Mouse (Mus musculus): ENCODE data around the gene Dnah2. TPM values are rescaled to one million over a fixed set of nuclear protein-coding genes. Genes with fewer than 3 reads are reported as not detected.
"Not testable (repeated sequence)": the region's sequence is repeated elsewhere in the genome, so short reads cannot be mapped to it uniquely, and the experiment has no call there.

Gene Dnah2
- polyA plus RNA-seq, 1 experiment: 3.1 TPM

- H3K4me1 ChIP-seq (ENCODE audit: control insufficient read depth, insufficient read depth, low read length): not testable (repeated sequence)
- TF ChIP-seq POLR2A (IDR thresholded peaks at IDR 0.05; ENCODE audit: borderline replicate concordance, extremely low read depth, low read depth, low read length): peak; percentile 59; the same call in 1 of the 2 replicates
- WGBS: under 1% methylated on average over 24 of the region's 24 CpGs
- DNase-seq: peak; percentile 87
- H3K4me3 ChIP-seq (replicated peaks; ENCODE audit: extremely low read depth, low read depth, low read length): peak within 1 kb of the TSS; percentile 100
These were observed 153.7 kb downstream of the Dnah2 start, which contains the start of the genes Naa38 and Cyb5d1 for GRCm38 (mm10) chr11:69395235-69395633. Naa38 (plus strand) TSS chr11:69395487. Cyb5d1 (minus strand) TSS chr11:69395631.

GRCm38 (mm10) chr11:69394591-69395167, 154.2 kb downstream of the Dnah2 start:
- DNase-seq; H3K4me1 ChIP-seq (ENCODE audit: control insufficient read depth, insufficient read depth, low read length): not testable (repeated sequence)
- 1% methylated on average over 31 of the region's 31 CpGs for WGBS
- peak overlapping the region; percentile 64 for H3K4me3 ChIP-seq (replicated peaks; ENCODE audit: extremely low read depth, low read depth, low read length)

- TF ChIP-seq POLR2A (IDR thresholded peaks at IDR 0.05; ENCODE audit: borderline replicate concordance, extremely low read depth, low read depth, low read length) (no peak), CTCF (IDR thresholded peaks at IDR 0.05; ENCODE audit: insufficient read depth, low read length) (no peak)
- 50% methylated on average over 10 of the region's 10 CpGs for WGBS
- DNase-seq: peak; percentile 54
- Histone ChIP-seq H3K4me3 (replicated peaks; ENCODE audit: extremely low read depth, low read depth, low read length) (no peak overlapping the region), H3K4me1 (ENCODE audit: control insufficient read depth, insufficient read depth, low read length) (0 out of 2 replicates have a peak, but pooled peaks cover 3% of the 10 kb centered on the region)
These were observed 158.4 kb downstream of the Dnah2 start for GRCm38 (mm10) chr11:69390400-69391034.

- peak; percentile 17 for DNase-seq
- Histone ChIP-seq H3K4me1 (ENCODE audit: control insufficient read depth, insufficient read depth, low read length) (0 out of 2 replicates have a peak, but pooled peaks cover 3% of the 10 kb centered on the region), H3K4me3 (replicated peaks; ENCODE audit: extremely low read depth, low read depth, low read length) (no peak overlapping the region)
- TF ChIP-seq POLR2A (IDR thresholded peaks at IDR 0.05; ENCODE audit: borderline replicate concordance, extremely low read depth, low read depth, low read length) (no peak), CTCF (IDR thresholded peaks at IDR 0.05; ENCODE audit: insufficient read depth, low read length) (no peak)
- 52% methylated on average over 14 of the region's 14 CpGs for WGBS
These were observed 159.1 kb downstream of the Dnah2 start for GRCm38 (mm10) chr11:69389531-69390399.

GRCm38 (mm10) chr11:69388680-69389079, 160.2 kb downstream of the Dnah2 start:
- H3K4me3 ChIP-seq (replicated peaks; ENCODE audit: extremely low read depth, low read depth, low read length): no peak overlapping the region
- no peak for TF ChIP-seq POLR2A (IDR thresholded peaks at IDR 0.05; ENCODE audit: borderline replicate concordance, extremely low read depth, low read depth, low read length)
- no peak for TF ChIP-seq CTCF (IDR thresholded peaks at IDR 0.05; ENCODE audit: insufficient read depth, low read length)
- DNase-seq: no peak
- WGBS: 98% methylated on average over 4 of the region's 4 CpGs
- no peaks in the 10 kb centered on the region for H3K4me1 ChIP-seq (ENCODE audit: control insufficient read depth, insufficient read depth, low read length)

- Histone ChIP-seq H3K4me1 (ENCODE audit: control insufficient read depth, insufficient read depth, low read length) (no peaks in the 10 kb centered on the region), H3K4me3 (replicated peaks; ENCODE audit: extremely low read depth, low read depth, low read length) (no peak overlapping the region)
- no peak for DNase-seq
- TF ChIP-seq CTCF (IDR thresholded peaks at IDR 0.05; ENCODE audit: insufficient read depth, low read length) (no peak), POLR2A (IDR thresholded peaks at IDR 0.05; ENCODE audit: borderline replicate concordance, extremely low read depth, low read depth, low read length) (no peak)
- WGBS: 70% methylated on average over 7 of the region's 7 CpGs
These were observed 162.2 kb downstream of the Dnah2 start for GRCm38 (mm10) chr11:69386758-69387157.

- no peaks in the 10 kb centered on the region for H3K4me1 ChIP-seq (ENCODE audit: control insufficient read depth, insufficient read depth, low read length)
- DNase-seq: no peak
- WGBS: 71% methylated on average over 6 of the region's 6 CpGs
- TF ChIP-seq CTCF (IDR thresholded peaks at IDR 0.05; ENCODE audit: insufficient read depth, low read length): no peak
- no peak for TF ChIP-seq POLR2A (IDR thresholded peaks at IDR 0.05; ENCODE audit: borderline replicate concordance, extremely low read depth, low read depth, low read length)
- no peak overlapping the region for H3K4me3 ChIP-seq (replicated peaks; ENCODE audit: extremely low read depth, low read depth, low read length)
These were observed 163.9 kb downstream of the Dnah2 start for GRCm38 (mm10) chr11:69384979-69385378.

- 62% methylated on average over 10 of the region's 10 CpGs for WGBS
- TF ChIP-seq POLR2A (IDR thresholded peaks at IDR 0.05; ENCODE audit: borderline replicate concordance, extremely low read depth, low read depth, low read length): no peak
- no peak for TF ChIP-seq CTCF (IDR thresholded peaks at IDR 0.05; ENCODE audit: insufficient read depth, low read length)
These were observed 166.3 kb downstream of the Dnah2 start for GRCm38 (mm10) chr11:69382478-69383105.

GRCm38 (mm10) chr11:69381356-69381755, 167.6 kb downstream of the Dnah2 start:
- 73% methylated on average over 6 of the region's 6 CpGs for WGBS
- no peak for DNase-seq
- Histone ChIP-seq H3K4me1 (ENCODE audit: control insufficient read depth, insufficient read depth, low read length) (no peaks in the 10 kb centered on the region), H3K4me3 (replicated peaks; ENCODE audit: extremely low read depth, low read depth, low read length) (no peak overlapping the region)
- no peak for TF ChIP-seq CTCF (IDR thresholded peaks at IDR 0.05; ENCODE audit: insufficient read depth, low read length)

More at GRCm38 (mm10) chr11:69382478-69383105, 166.3 kb downstream of the Dnah2 start:
- Histone ChIP-seq H3K4me1 (ENCODE audit: control insufficient read depth, insufficient read depth, low read length) (no peaks in the 10 kb centered on the region), H3K4me3 (replicated peaks; ENCODE audit: extremely low read depth, low read depth, low read length) (no peak overlapping the region)
- no peak for DNase-seq
